Mouse (Mus musculus): ENCODE results near the gene Fcho1. TPM values are rescaled to one million over a fixed set of nuclear protein-coding genes. Genes with fewer than 3 reads are reported as not detected.
A peak's percentile ranks its signal among the peaks of the same experiment; 100 is the strongest.

The Fcho1 gene
- polyA plus RNA-seq, 1 experiment = 48.6 TPM

DNA sequence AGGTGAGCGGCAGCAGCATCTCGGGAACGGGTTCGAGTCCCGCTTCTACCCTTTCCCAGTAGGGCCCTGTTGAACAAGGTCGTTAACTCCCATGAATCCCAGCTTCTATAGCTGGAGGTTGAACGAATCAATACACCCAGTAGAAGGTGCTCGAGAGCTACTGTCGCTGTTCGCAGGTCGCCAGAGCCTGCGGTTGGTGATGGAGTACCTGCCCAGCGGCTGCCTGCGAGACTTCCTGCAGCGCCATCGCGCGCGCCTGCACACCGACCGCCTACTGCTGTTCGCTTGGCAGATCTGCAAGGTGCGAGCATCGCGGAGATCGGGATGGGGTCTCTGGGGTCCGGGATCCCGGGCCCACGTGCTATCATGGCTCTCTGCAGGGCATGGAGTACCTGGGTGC, 39.9 kb downstream of the Fcho1 start:
- Histone ChIP-seq H3K4me3 (replicated peaks) (no peak overlapping the region), H3K4me1 (peaks cover 32% of the 10 kb centered on the region), H3K36me3 (replicated peaks; ENCODE audit: low read length) (peaks cover 100% of the 10 kb centered on the region), H3K9me3 (no peaks in the 10 kb centered on the region), H3K27me3 (replicated peaks) (no peaks in the 10 kb centered on the region)
- TF ChIP-seq FLI1 (IDR thresholded peaks at IDR 0.05; ENCODE audit: low read length) = no peak
- no peak for TF ChIP-seq GATA1 (IDR thresholded peaks at IDR 0.05; ENCODE audit: borderline replicate concordance, low read length)

DNA sequence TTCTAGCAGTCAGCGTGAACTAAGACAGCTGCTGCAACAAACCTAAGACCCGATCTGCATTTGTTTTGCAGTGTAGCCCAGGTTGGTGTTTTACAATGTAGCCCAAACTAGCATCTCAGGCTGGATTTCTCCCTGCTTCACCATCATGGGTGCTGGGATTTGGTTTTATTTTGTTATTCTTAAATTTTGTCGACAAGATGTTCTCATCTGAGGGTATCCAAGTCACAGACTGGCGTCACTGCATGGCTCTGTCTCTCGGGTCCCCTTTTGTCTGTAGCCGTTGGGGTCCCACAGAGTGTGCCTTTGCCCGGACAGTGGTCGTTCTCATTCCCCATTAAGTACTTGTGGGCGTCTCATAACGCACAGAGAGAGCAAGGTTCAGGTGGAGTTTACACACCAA, 40.8 kb downstream of the Fcho1 start:
- Histone ChIP-seq H3K27me3 (replicated peaks) (no peaks in the 10 kb centered on the region), H3K4me1 (peaks cover 28% of the 10 kb centered on the region), H3K36me3 (replicated peaks; ENCODE audit: low read length) (peaks cover 99% of the 10 kb centered on the region), H3K4me3 (replicated peaks) (no peak overlapping the region), H3K9me3 (no peaks in the 10 kb centered on the region)
- TF ChIP-seq GATA1 (IDR thresholded peaks at IDR 0.05; ENCODE audit: borderline replicate concordance, low read length) (no peak), FLI1 (IDR thresholded peaks at IDR 0.05; ENCODE audit: low read length) (no peak)

DNA sequence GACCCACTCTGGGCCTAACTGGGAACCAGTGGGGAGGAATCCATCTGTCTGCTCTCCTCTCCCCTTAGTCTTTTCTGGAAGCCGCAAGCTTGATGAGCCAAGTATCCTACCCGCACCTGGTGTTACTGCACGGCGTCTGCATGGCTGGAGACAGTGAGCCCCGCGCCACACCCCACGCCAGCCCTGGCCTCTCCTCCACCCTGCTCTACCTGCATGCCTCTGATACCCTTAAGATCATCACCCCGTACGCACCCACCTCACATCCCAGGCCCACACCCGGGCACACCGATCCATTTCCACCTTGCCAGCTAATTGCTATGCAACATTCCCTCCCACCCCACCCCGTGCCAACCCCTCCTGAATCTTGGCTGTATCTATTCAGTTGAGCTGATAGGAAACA, 42.7 kb downstream of the Fcho1 start:
- Histone ChIP-seq H3K27me3 (replicated peaks) (no peaks in the 10 kb centered on the region), H3K4me1 (peaks cover 38% of the 10 kb centered on the region), H3K4me3 (replicated peaks) (no peak overlapping the region), H3K36me3 (replicated peaks; ENCODE audit: low read length) (peaks cover 99% of the 10 kb centered on the region), H3K9me3 (no peaks in the 10 kb centered on the region)
- TF ChIP-seq GATA1 (IDR thresholded peaks at IDR 0.05; ENCODE audit: borderline replicate concordance, low read length) (no peak), FLI1 (IDR thresholded peaks at IDR 0.05; ENCODE audit: low read length) (no peak)

DNA sequence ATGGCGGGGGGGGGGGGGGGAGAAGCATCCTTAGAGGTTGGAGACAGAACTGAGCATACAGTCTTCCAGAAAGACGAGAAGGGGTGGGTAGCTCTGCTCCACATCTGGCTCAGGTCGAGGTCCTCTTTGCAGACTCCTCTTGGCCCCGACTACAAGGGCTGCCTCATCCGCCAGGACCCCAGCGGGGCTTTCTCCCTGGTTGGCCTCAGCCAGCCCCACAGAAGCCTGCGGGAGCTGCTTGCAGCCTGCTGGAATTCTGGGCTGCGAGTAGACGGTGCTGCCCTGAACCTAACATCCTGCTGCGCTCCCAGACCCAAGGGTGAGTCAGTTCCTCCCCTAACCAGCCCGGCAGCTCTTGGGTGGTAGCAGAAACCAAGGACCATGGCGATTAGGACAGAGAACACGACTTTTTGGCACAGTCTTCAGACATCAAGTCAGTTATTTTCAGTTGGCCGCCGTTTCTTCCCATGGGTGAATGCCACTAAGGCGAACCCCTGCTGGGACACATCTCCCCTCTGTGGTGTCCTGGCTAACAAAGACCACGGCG, 44.1 kb downstream of the Fcho1 start:
- Histone ChIP-seq H3K4me1 (peaks cover 34% of the 10 kb centered on the region), H3K36me3 (replicated peaks; ENCODE audit: low read length) (peaks cover 88% of the 10 kb centered on the region), H3K4me3 (replicated peaks) (no peak overlapping the region), H3K27me3 (replicated peaks) (no peaks in the 10 kb centered on the region), H3K9me3 (no peaks in the 10 kb centered on the region)
- TF ChIP-seq GATA1 (IDR thresholded peaks at IDR 0.05; ENCODE audit: borderline replicate concordance, low read length) (no peak), FLI1 (IDR thresholded peaks at IDR 0.05; ENCODE audit: low read length) (no peak)

DNA sequence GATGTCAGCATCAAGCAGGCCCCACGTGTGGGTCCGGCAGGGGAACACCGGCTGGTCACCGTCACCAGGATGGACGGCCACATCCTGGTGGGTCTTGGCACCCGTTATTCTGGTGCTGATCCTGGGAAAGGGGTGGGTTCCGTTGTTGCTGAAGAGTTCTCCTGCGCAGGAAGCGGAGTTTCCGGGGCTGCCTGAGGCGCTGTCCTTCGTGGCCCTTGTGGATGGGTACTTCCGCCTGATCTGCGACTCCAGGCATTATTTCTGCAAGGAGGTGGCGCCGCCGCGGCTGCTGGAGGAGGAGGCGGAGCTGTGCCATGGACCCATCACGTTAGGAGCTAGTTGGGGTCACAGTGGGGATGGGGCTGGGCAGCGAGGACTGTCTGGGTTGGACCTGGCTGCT, 45.0 kb downstream of the Fcho1 start:
- TF ChIP-seq FLI1 (IDR thresholded peaks at IDR 0.05; ENCODE audit: low read length) (no peak), GATA1 (IDR thresholded peaks at IDR 0.05; ENCODE audit: borderline replicate concordance, low read length) (no peak)
- Histone ChIP-seq H3K4me1 (peaks cover 38% of the 10 kb centered on the region), H3K36me3 (replicated peaks; ENCODE audit: low read length) (peaks cover 78% of the 10 kb centered on the region), H3K4me3 (replicated peaks) (no peak overlapping the region), H3K9me3 (no peaks in the 10 kb centered on the region), H3K27me3 (replicated peaks) (no peaks in the 10 kb centered on the region)

DNA sequence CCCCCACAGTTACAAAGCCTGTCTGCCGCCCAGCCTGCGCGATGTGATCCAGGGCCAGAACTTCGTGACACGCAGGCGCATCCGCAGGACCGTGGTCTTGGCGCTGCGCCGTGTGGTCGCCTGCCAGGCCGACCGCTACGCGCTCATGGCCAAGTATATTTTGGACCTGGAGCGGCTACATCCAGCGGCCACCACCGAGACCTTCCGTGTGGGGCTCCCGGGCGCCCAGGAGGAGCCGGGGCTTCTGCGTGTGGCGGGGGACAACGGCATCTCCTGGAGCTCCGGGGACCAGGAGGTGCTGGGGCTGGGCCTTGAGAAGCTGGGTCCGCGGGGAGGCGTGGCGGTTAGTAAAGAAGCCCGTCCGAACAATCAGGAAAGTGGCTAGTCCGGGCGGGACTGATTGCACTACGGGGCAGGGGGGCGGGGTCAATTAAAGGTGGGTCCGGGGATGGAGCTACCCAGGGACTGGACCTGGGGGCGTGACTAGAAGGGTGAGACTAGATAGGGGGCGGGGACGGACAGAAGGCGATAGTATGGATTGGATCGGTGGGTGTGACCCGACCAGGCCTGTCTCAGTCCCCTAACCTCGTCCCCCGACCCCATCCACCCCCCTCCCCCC, 45.9 kb downstream of the Fcho1 start:
- TF ChIP-seq FLI1 (IDR thresholded peaks at IDR 0.05; ENCODE audit: low read length) (no peak), GATA1 (IDR thresholded peaks at IDR 0.05; ENCODE audit: borderline replicate concordance, low read length) (no peak)
- Histone ChIP-seq H3K4me1 (peaks cover 43% of the 10 kb centered on the region), H3K9me3 (no peaks in the 10 kb centered on the region), H3K36me3 (replicated peaks; ENCODE audit: low read length) (peaks cover 70% of the 10 kb centered on the region), H3K27me3 (replicated peaks) (no peaks in the 10 kb centered on the region), H3K4me3 (replicated peaks) (no peak overlapping the region)

DNA sequence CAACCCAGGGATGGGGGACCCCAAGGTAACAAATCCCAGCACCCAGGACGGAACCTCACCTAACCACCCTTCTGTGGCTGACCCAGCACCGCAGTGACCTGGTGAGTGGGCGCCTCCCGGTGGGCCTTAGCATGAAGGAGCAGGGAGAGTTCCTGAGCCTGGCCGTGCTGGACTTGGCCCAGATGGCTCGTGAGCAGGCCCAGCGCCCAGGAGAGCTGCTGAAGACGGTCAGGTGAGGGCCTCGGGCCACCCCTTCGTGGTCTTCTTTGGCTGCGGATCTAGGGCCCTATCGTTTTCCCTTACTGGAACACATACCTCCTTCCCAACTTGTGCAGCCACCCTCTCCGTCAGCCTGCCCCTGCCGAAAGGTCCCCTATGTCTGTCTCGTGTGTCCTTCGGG, 46.4 kb downstream of the Fcho1 start:
- H3K4me1 ChIP-seq = peaks cover 46% of the 10 kb centered on the region
- no peak for TF ChIP-seq FLI1 (IDR thresholded peaks at IDR 0.05; ENCODE audit: low read length)
- no peak for TF ChIP-seq GATA1 (IDR thresholded peaks at IDR 0.05; ENCODE audit: borderline replicate concordance, low read length)
- H3K9me3 ChIP-seq = no peaks in the 10 kb centered on the region
- H3K36me3 ChIP-seq (replicated peaks; ENCODE audit: low read length) = peaks cover 65% of the 10 kb centered on the region
- H3K4me3 ChIP-seq (replicated peaks) = no peak overlapping the region
- H3K27me3 ChIP-seq (replicated peaks) = no peaks in the 10 kb centered on the region

DNA sequence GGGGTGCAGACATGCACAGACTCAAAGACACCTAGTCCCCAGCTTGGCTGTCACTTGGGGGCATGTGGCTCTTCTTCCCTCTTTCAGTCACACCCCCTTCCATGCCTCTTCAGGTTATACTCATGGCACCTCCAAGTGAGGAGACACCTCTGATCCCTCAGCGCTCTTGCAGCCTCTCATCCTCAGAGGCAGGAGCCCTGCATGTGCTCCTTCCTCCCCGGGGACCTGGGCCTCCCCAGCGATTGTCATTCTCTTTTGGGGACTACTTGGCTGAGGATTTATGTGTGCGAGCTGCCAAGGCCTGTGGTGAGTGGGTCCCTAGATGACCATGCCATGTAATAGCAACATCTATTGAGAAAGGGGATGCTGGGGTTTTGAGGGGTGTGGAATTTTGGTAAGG, 47.3 kb downstream of the Fcho1 start:
- no peaks in the 10 kb centered on the region for H3K27me3 ChIP-seq (replicated peaks)
- H3K4me1 ChIP-seq = peaks cover 55% of the 10 kb centered on the region
- H3K9me3 ChIP-seq = no peaks in the 10 kb centered on the region
- H3K4me3 ChIP-seq (replicated peaks) = peak overlapping the region; percentile 97
- peaks cover 56% of the 10 kb centered on the region for H3K36me3 ChIP-seq (replicated peaks; ENCODE audit: low read length)
- TF ChIP-seq GATA1 (IDR thresholded peaks at IDR 0.05; ENCODE audit: borderline replicate concordance, low read length) (no peak), FLI1 (IDR thresholded peaks at IDR 0.05; ENCODE audit: low read length) (no peak)

DNA sequence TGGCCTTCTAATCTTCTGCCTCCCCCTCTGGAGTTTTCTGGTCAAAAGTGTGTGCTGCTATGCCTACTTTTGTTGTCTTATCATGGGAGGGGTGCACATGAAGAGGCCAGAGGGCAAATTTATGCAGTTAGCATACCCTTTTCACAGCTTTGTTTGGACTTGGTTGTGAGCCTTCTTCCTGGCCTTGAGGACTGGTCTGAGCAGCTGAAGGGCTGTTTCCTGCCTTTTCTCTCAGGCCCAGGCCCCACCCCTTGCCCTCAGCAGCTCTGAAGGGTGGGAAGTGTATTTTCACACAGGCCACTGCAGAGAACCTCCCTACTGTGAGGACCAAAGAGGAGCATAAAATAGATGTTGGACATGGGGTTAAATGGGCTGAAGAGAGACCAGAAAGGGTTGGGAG, 48.0 kb downstream of the Fcho1 start:
- Histone ChIP-seq H3K27me3 (replicated peaks) (no peaks in the 10 kb centered on the region), H3K4me1 (peaks cover 61% of the 10 kb centered on the region), H3K36me3 (replicated peaks; ENCODE audit: low read length) (peaks cover 49% of the 10 kb centered on the region), H3K9me3 (no peaks in the 10 kb centered on the region), H3K4me3 (replicated peaks) (peak overlapping the region; percentile 97)
- TF ChIP-seq GATA1 (IDR thresholded peaks at IDR 0.05; ENCODE audit: borderline replicate concordance, low read length) (no peak), FLI1 (IDR thresholded peaks at IDR 0.05; ENCODE audit: low read length) (no peak)

DNA sequence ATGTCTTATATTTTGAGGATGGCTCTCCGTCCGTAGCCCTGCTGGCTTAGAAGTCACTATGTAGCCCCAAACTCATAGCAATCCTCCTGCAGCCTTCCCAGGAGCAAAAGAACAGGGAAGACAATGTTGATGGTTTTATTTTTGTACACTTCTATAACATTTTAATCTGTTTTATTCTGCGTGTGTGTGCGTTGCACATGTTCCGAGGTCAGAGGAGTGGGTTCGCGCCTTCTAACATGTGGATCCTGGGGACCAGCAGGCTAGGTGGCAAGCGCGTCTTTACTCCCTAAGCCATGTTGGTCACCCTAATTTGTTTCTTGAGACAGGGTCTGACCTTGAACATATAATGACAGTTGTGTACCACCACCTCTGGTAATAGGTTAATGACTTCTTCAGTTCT, 48.7 kb downstream of the Fcho1 start:
- peaks cover 69% of the 10 kb centered on the region for H3K4me1 ChIP-seq

More for the DNA sequence above, 48.7 kb downstream of the Fcho1 start:
- Histone ChIP-seq H3K36me3 (replicated peaks; ENCODE audit: low read length) (peaks cover 42% of the 10 kb centered on the region), H3K27me3 (replicated peaks) (no peaks in the 10 kb centered on the region), H3K9me3 (no peaks in the 10 kb centered on the region), H3K4me3 (replicated peaks) (peak overlapping the region; percentile 97)
- no peak for TF ChIP-seq GATA1 (IDR thresholded peaks at IDR 0.05; ENCODE audit: borderline replicate concordance, low read length)
- TF ChIP-seq FLI1 (IDR thresholded peaks at IDR 0.05; ENCODE audit: low read length) = no peak

Measured in megakaryocyte, embryonic 14.5 days (primary cell).